Mouse (Mus musculus) embryonic facial prominence, embryonic 11.5 days (tissue): Measurements from ENCODE around the gene Erich6b. TPM values are rescaled to one million over a fixed set of nuclear protein-coding genes. Genes with fewer than 3 reads are reported as not detected.

Experiments
- ATAC-seq: fragments of 200-750 bp; cut with Nextera tagmentation; replicated peaks from 2 replicates; pipeline ENCODE4 v1.8.0; 2017; ENCODE audit warnings: low read depth; ENCODE audit not compliant: insufficient number of reproducible peaks, low FRiP score, low TSS enrichment
- DNase-seq: peaks from one replicate; pipeline ENCODE4 v3.0.0-alpha.2; 2015; ENCODE audit warnings: low spot score
- H3K27ac ChIP-seq: fragments of 300-500 bp; sonication (generic); replicated peaks from 2 replicates; pipeline ENCODE4 v1.5.1; 2014; ENCODE audit warnings: mild to moderate bottlenecking, low read depth, low read length, control low read depth
- H3K27me3 ChIP-seq: fragments of 300-500 bp; sonication (generic); 2 replicates; pipeline ENCODE4 v1.6.1; 2014; ENCODE audit warnings: mild to moderate bottlenecking, low read length, moderate library complexity, mixed read lengths; ENCODE audit not compliant: control insufficient read depth, insufficient read depth
- H3K36me3 ChIP-seq: fragments of 300-500 bp; sonication (generic); replicated peaks from 2 replicates; pipeline ENCODE4 v1.6.1; 2014; ENCODE audit warnings: low read depth, mild to moderate bottlenecking, low read length, moderate library complexity, mixed read lengths; ENCODE audit not compliant: control insufficient read depth, insufficient read depth
- H3K4me1 ChIP-seq: fragments of 300-500 bp; sonication (generic); 2 replicates; pipeline ENCODE4 v1.6.1; 2014; ENCODE audit warnings: low read length, mixed read lengths; ENCODE audit not compliant: control insufficient read depth, insufficient read depth
- H3K4me2 ChIP-seq: fragments of 300-500 bp; sonication (generic); 2 replicates; pipeline ENCODE4 v1.6.1; 2014; ENCODE audit warnings: low read depth, mild to moderate bottlenecking, control low read depth, low read length, moderate library complexity
- H3K4me3 ChIP-seq: fragments of 300-500 bp; sonication (generic); 2 replicates; pipeline ENCODE4 v1.5.1; 2014; ENCODE audit warnings: low read depth, low read length, control low read depth
- H3K9ac ChIP-seq: fragments of 300-500 bp; sonication (generic); replicated peaks from 2 replicates; pipeline ENCODE4 v1.6.1; 2014; ENCODE audit warnings: mild to moderate bottlenecking, control low read depth, low read length
- H3K9me3 ChIP-seq: fragments of 300-500 bp; sonication (generic); replicated peaks from 2 replicates; pipeline ENCODE4 v1.6.1; 2016; ENCODE audit warnings: mild to moderate bottlenecking, low read length, inconsistent platforms, mixed read lengths; ENCODE audit not compliant: control insufficient read depth
- WGBS: fragments of 180-500 bp; shearing (Covaris S2); extraction: QIAGEN DNeasy Blood & Tissue Kit; methylation state at CpG from one replicate; pipeline ENCODE4 v1.1.7; 2014; 5-methylcytosine and 5-hydroxymethylcytosine counted together
- polyA plus RNA-seq: library from polyadenylated mRNA; unstranded; fragments of >200 nt; fragmentation: Nextera tagmentation; extraction: Ambion mirVana; gene quantifications from 2 replicates; pipeline ENCODE4 v1.2.1, GENCODE M21; 2014

The Erich6b gene
- polyA plus RNA-seq, 1 experiment from 2014 or later: not detected

GRCm38 (mm10) chr14:75637641-75638040 lies 4.4 kb upstream of the Erich6b start:
- no peak overlapping the region for H3K4me2 ChIP-seq
- no peaks in the 10 kb centered on the region for H3K27me3 ChIP-seq
- 83% methylated on average over 4 of the region's 4 CpGs for WGBS
- no peaks in the 10 kb centered on the region for H3K9me3 ChIP-seq
- H3K9ac ChIP-seq: no peak overlapping the region
- ATAC-seq: no peak
- H3K27ac ChIP-seq: no peak overlapping the region
- no peak for DNase-seq
- no peak overlapping the region for H3K4me3 ChIP-seq
- H3K4me1 ChIP-seq: no peaks in the 10 kb centered on the region
- no peaks in the 10 kb centered on the region for H3K36me3 ChIP-seq

- H3K4me1 ChIP-seq: no peaks in the 10 kb centered on the region
- 83% methylated on average over 2 of the region's 2 CpGs for WGBS
- H3K27ac ChIP-seq: no peak overlapping the region
- H3K4me3 ChIP-seq: no peak overlapping the region
- H3K4me2 ChIP-seq: no peak overlapping the region
- H3K27me3 ChIP-seq: no peaks in the 10 kb centered on the region
- no peaks in the 10 kb centered on the region for H3K9me3 ChIP-seq
- ATAC-seq (no peak), DNase-seq (peak; percentile 54)
- no peaks in the 10 kb centered on the region for H3K36me3 ChIP-seq
- H3K9ac ChIP-seq: no peak overlapping the region
Observed at GRCm38 (mm10) chr14:75640846-75641245, 1.2 kb upstream of the Erich6b start.

GRCm38 (mm10) chr14:75641369-75641768 lies 690 bp upstream of the Erich6b start:
- no peak overlapping the region for H3K27ac ChIP-seq
- no peaks in the 10 kb centered on the region for H3K27me3 ChIP-seq
- no peak overlapping the region for H3K4me3 ChIP-seq
- H3K4me2 ChIP-seq: no peak overlapping the region
- 67% methylated on average over 6 of the region's 6 CpGs for WGBS
- DNase-seq (no peak), ATAC-seq (no peak)
- no peaks in the 10 kb centered on the region for H3K9me3 ChIP-seq
- H3K36me3 ChIP-seq: no peaks in the 10 kb centered on the region
- H3K4me1 ChIP-seq: no peaks in the 10 kb centered on the region
- no peak overlapping the region for H3K9ac ChIP-seq

DNA sequence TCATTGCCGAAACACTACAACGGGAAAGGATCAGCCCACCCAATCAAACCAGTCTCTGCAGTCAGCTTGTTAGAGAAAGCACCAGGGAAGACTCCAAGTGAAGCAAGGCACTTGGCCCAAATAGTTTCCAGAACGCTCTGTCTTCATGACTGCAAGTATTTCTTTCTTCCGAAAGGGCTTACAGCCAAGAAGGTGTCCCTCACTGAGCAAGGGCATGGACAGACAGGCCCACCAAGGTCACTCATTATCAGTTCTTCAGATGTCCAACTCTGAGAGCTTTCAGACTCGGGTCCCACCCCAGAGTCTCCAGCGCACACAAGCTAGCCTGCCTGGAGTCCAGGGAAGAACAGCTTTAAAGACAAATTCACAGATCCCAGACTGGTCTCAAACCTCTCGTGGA lies 3.4 kb downstream of the Erich6b start:
- ATAC-seq: no peak
- Histone ChIP-seq H3K36me3 (no peaks in the 10 kb centered on the region), H3K27ac (no peak overlapping the region), H3K4me3 (no peak overlapping the region), H3K9ac (no peak overlapping the region), H3K9me3 (no peaks in the 10 kb centered on the region), H3K4me1 (no peaks in the 10 kb centered on the region), H3K27me3 (no peaks in the 10 kb centered on the region), H3K4me2 (no peak overlapping the region)
- no peak for DNase-seq
- WGBS: 89% methylated on average over 7 of the region's 7 CpGs

DNA sequence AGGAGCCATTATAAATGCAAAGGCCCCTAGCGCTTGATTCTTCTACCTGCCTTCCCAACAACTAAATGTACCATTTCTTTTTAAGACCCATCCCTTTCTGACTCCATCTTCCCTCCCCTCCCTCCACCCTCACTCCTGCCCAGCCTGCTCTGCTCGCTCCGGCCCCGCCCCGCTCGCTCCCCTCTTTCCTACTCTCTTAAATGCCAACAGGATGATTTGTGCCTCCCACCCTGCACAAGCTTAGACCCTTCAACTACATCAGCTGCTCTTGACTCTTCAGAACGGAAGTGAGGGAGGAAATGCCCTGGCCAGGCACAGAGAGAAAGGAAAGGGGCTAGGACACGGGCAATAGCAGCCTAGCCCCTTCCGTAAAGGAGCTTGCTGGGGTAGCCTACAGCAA lies 4.0 kb downstream of the Erich6b start:
- no peaks in the 10 kb centered on the region for H3K27me3 ChIP-seq
- no peak overlapping the region for H3K27ac ChIP-seq
- no peak overlapping the region for H3K4me2 ChIP-seq
- no peak overlapping the region for H3K9ac ChIP-seq
- no peaks in the 10 kb centered on the region for H3K9me3 ChIP-seq
- no peak for ATAC-seq
- WGBS: 63% methylated on average over 9 of the region's 9 CpGs
- H3K4me1 ChIP-seq: no peaks in the 10 kb centered on the region
- no peaks in the 10 kb centered on the region for H3K36me3 ChIP-seq
- DNase-seq: no peak
- no peak overlapping the region for H3K4me3 ChIP-seq

DNA sequence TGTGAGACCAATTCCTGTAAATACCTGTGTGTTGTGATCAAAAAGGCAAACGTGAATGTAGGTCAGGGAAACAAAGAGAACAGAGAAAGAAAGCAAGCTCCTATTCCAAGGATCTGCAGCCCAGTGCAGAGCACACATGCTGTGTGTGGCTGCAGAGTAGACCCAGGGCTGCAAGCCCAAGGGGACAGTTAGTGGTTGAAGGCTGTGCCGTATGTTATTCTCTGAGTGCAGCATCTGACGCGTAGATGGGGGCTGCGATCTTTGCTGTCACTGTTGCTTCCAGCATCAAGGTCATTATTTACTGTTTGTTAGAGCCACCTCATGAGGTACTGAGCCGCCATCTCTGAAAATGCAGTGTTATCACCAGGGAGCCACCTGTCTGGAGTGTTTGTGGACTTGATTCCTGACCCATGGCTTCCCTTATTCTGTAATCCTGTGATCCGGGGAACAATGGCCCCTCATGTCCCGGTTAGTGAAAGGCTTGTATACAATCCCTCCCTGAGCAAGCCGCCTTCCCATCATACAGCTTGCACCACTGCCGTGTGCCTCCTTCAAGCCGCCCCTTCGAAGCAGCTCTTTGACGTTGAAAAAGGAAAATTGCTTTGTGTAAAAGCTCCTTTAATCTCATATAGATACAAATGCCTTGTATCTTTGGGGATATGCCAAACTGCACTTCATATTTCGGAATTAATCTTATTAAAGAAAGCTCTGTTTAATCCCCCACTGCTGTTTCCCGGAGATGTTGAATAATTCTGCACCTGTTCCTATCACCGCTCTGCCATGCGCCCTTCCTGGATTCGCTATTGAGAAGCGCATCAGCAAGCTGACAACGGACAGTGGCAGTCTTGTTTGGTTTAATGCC lies 5.1 kb downstream of the Erich6b start:
- no peak overlapping the region for H3K9ac ChIP-seq
- no peaks in the 10 kb centered on the region for H3K9me3 ChIP-seq
- H3K27me3 ChIP-seq: no peaks in the 10 kb centered on the region
- H3K27ac ChIP-seq: no peak overlapping the region
- ATAC-seq: no peak
- no peaks in the 10 kb centered on the region for H3K36me3 ChIP-seq
- H3K4me3 ChIP-seq: no peak overlapping the region
- WGBS: 51% methylated on average over 20 of the region's 20 CpGs
- H3K4me1 ChIP-seq: no peaks in the 10 kb centered on the region
- DNase-seq: no peak
- no peak overlapping the region for H3K4me2 ChIP-seq

DNA sequence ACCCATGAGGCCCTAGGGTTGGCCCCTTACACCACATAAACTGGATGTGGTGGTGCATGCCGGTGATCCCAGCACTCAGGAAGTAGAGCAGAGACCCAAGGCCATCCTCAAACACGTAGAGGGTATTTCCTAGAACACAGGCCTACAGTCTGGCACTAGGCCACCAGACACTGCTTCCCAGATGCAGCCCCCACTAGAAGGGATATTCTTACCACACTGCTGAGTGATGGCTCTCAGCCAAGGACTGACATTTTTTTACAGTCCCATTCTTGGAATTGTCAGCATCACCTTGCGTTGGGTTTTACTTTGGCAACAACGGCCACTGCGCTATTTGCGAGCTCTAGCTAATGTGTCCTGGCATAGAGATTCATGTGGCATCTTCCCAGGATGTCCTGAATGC lies 18.9 kb downstream of the Erich6b start:
- no peaks in the 10 kb centered on the region for H3K27me3 ChIP-seq
- ATAC-seq (no peak), DNase-seq (no peak)
- WGBS: 94% methylated on average over 6 of the region's 6 CpGs
- no peak overlapping the region for H3K9ac ChIP-seq
- no peak overlapping the region for H3K4me2 ChIP-seq
- H3K9me3 ChIP-seq: no peaks in the 10 kb centered on the region
- no peaks in the 10 kb centered on the region for H3K36me3 ChIP-seq
- H3K27ac ChIP-seq: no peak overlapping the region
- no peak overlapping the region for H3K4me3 ChIP-seq
- no peaks in the 10 kb centered on the region for H3K4me1 ChIP-seq

DNA sequence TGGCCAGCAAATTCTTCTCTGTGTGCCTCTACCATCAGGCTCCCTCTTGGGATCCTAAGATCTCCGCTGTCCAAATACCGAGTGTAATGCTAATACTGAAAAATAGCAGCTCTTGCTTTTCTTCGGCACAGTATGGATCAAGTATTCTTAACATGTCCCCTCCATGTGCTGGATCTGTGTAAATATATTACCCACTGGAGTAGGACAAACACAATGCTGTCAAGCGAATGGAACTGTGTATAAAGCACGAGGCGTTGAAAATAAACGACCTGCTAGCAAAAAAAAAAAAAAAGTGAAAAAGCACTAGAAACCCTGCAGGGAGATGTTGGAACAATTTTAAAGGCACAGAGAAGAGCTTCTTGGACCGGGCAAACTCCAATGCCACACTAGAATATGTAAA lies 19.5 kb downstream of the Erich6b start:
- H3K27ac ChIP-seq: no peak overlapping the region
- DNase-seq (no peak), ATAC-seq (no peak)
- H3K27me3 ChIP-seq: no peaks in the 10 kb centered on the region
- no peak overlapping the region for H3K4me2 ChIP-seq
- no peak overlapping the region for H3K9ac ChIP-seq
- no peak overlapping the region for H3K4me3 ChIP-seq
- no peaks in the 10 kb centered on the region for H3K36me3 ChIP-seq
- no peaks in the 10 kb centered on the region for H3K9me3 ChIP-seq
- 86% methylated on average over 8 of the region's 8 CpGs for WGBS
- H3K4me1 ChIP-seq: no peaks in the 10 kb centered on the region
